Mouse (Mus musculus): Measurements from ENCODE around the gene Smad5. TPM values are rescaled to one million over a fixed set of nuclear protein-coding genes. Genes with fewer than 3 reads are reported as not detected.

The Smad5 gene
- 10 to 100 TPM; 18.1 to 23.1 TPM for total RNA-seq (2021)

- peak; percentile 82 to 85 for DNase-seq (ENCODE audit: low spot score in 2 of 2)
- intact Hi-C loops (cut with DNase I), result no loop called here
Measured at GRCm38 (mm10) chr13:56702469-56703221, at the start of gene Smad5. Gene Smad5, plus strand, starts transcription at chr13:56703010.

- intact Hi-C loops (cut with DNase I), result no loop called here
- DNase-seq (ENCODE audit: low spot score in 2 of 2), result no peak
Measured at GRCm38 (mm10) chr13:56654176-56654575, 48.6 kb upstream of the Smad5 start.

GRCm38 (mm10) chr13:56657946-56658512 lies 44.8 kb upstream of the Smad5 start:
- intact Hi-C loops (cut with DNase I), result loop anchor here (5.0 kb wide), 1 partner anchor 181 kb away; no protein-coding TSS in a partner anchor
- DNase-seq (ENCODE audit: low spot score in 2 of 2), result peak; percentile 39 to 65

GRCm38 (mm10) chr13:56658931-56659330 lies 43.9 kb upstream of the Smad5 start:
- intact Hi-C loops (cut with DNase I), result loop anchor here (5.0 kb wide), 1 partner anchor 182 kb away; no protein-coding TSS in a partner anchor
- DNase-seq (ENCODE audit: low spot score in 2 of 2), result no peak

GRCm38 (mm10) chr13:56661914-56662621 lies 40.7 kb upstream of the Smad5 start:
- intact Hi-C loops (cut with DNase I), result no loop called here
- DNase-seq (ENCODE audit: low spot score in 2 of 2), result peak in 1 of 2 experiments; percentile 6

DNA sequence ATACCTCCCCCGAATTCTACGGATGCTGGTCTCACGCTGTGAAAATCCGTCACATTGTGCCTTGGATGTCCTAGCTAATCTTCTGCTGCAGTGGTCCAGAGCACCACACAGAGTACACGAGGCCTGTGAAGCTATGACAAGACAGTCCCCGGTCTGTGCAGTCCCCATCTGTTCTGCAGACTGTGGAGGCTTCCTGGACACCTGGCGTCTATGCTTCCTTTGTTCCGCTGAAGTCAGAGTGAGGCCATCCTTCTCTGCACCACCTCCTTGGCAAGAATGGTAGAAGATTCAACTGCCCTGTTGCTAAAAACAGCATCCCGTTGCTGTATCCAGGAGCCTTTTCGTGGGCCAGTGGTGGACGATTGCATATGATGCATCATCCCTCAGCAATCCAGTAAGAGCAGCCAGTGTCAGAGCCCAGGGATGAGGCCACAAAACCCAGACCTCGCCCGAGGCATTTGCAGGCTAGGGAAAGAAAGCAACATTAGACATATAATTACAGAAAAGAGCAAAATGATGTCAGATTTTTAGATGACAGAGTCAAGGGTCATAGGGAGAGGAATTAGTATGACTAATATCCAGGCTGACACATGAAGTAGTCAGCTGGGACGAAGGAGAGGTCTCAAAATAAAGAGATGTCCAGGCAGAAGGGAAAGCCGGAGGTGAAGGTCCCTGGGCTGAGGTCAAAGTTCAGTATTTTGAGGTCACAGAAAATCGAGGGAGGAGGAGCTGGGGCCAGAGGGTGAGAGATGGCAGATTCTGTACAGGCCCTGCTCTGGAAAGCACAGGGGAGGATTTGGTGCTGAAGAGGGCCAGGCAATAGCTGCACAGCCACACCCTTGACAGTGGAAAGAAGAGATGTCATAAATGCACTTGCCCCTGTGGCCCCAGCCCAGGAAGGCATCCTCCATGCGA lies 38.3 kb upstream of the Smad5 start:
- no peak for DNase-seq (ENCODE audit: low spot score in 2 of 2)
- intact Hi-C loops (cut with DNase I), result no loop called here

GRCm38 (mm10) chr13:56671206-56671605 lies 31.6 kb upstream of the Smad5 start:
- DNase-seq (ENCODE audit: low spot score in 2 of 2), result peak in 1 of 2 experiments; percentile 16
- intact Hi-C loops (cut with DNase I), result no loop called here

- intact Hi-C loops (cut with DNase I), result no loop called here
- no peak for DNase-seq (ENCODE audit: low spot score in 2 of 2)
Measured at GRCm38 (mm10) chr13:56677731-56678130, 25.1 kb upstream of the Smad5 start.

DNA sequence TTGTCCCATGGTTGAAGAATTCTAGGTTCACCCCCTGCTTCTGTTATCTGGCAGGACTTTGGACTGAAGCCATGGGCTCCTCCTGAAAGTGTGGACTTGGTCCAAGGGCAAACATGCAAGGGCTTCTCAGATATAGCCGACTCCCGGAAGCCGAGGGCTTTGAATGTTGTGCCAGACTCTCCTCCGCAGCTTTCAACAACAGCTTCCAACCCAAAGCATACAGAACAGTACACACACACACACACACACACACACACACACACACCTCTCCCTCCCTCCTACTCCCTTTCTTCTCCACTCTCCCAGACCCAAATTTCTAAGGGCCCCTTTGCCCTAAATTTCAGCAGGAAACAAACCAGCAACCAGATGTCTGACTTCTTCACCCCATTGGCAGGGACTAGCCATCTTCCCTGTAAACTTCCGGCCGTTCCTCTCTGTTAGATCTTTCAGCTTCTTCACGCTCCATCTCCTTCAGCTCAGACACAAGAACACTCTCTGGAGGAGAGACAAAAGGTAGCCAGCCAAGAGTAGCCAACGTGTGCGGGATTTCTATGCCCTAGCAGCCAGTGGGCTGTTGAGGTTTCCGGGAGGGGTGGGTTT lies 24.5 kb upstream of the Smad5 start:
- no peak for DNase-seq (ENCODE audit: low spot score in 2 of 2)
- intact Hi-C loops (cut with DNase I), result no loop called here

DNA sequence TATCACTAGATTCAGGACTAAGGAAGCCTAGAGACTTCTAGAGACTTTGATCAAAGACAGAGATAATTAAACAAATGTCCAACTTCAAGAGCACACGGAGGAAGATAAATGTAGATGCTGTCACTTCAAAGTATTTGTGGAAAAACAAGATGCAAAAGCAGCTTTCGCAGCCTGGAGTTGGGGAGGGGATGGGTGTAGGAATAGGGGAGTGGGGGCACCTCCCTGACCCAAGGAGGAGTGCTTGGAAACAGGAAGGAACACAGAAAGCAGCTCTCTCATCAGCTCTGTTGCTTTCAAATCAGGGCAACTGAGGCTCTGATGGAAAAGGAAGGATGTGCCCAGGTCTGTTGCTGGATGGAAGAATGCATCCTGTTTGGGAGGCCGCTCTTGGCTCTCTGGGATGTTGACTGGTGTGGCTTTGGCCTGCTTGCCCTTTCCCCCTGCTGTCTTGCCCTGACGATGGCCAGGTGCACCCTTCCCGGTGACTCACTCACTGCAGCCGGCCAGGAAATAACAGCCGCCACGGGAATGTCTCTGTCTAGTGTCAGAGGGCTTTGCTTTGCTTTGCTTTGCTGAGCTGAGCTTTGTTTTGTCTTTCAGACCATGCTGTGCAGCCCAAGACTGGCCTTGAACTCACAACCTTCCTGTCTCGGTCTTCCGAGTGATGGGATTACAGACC lies 23.8 kb upstream of the Smad5 start:
- no peak for DNase-seq (ENCODE audit: low spot score in 2 of 2)
- intact Hi-C loops (cut with DNase I), result no loop called here

DNA sequence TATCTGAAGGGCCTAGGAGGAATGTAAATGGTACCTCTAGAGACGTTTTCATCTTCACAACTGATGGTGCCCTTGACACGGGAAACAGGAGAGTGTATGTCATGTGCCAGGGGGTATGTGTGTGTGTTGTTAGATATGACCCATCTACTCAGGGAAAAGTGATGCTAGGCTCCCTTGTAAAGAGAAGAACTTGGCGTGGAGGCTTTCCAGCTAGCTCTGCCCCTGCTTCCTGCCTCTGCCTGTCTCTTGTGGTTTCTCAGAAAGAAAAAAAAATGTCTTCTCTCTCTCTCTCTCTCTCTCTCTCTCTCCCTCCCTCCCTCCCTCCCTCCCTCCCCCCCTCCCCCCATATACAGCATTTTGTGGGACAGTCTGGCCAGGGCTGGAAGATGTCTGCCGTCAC lies 20.9 kb upstream of the Smad5 start:
- intact Hi-C loops (cut with DNase I), result no loop called here
- DNase-seq (ENCODE audit: low spot score in 2 of 2), result no peak

DNA sequence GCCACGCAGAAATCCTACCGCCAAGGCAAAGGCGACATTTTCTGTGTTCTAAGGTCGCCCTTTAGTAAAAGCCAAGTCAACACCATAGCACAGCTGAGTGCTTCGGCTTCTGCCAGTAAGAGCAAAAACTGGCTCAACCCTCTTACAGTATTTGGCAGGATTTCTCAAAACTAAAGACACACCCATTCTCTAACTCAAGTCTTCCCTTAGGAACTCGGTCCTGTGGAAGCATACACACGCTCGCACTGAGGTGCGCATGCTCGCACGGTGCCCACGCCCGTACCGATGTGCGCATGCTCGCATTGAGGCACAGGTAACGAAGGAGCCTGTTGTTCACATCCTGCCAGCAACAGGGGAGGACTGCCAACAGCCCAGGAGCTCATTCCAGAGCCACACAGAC lies 20.5 kb upstream of the Smad5 start:
- DNase-seq (ENCODE audit: low spot score in 2 of 2), result peak; percentile 54 to 72
- intact Hi-C loops (cut with DNase I), result no loop called here

DNA sequence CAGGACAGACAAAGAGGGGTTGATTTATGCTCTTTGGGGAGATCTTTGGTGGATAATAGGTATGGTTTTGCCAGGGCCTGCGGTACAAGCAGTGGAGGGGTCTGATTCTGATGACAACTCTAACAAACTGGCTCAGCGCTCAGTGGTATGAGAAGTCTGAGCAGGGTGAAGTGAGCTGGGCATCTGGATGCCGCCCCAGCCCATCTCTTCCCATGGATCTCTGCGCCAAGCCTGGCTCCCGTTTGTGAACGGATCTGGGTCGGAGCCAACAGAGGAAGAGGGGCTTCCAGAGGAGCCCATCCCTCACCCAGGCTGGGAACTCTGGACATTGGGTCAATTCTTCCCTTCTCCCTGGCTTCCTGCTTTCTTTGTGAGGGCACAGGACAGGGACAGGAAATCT lies 19.5 kb upstream of the Smad5 start:
- intact Hi-C loops (cut with DNase I), result no loop called here
- no peak for DNase-seq (ENCODE audit: low spot score in 2 of 2)

- no peak for DNase-seq (ENCODE audit: low spot score in 2 of 2)
- intact Hi-C loops (cut with DNase I), result no loop called here
Measured at GRCm38 (mm10) chr13:56692011-56692410, 10.8 kb upstream of the Smad5 start.

- intact Hi-C loops (cut with DNase I), result no loop called here
- DNase-seq (ENCODE audit: low spot score in 2 of 2), result peak in 1 of 2 experiments; percentile 19
Measured at GRCm38 (mm10) chr13:56692644-56693043, 10.2 kb upstream of the Smad5 start.

DNA sequence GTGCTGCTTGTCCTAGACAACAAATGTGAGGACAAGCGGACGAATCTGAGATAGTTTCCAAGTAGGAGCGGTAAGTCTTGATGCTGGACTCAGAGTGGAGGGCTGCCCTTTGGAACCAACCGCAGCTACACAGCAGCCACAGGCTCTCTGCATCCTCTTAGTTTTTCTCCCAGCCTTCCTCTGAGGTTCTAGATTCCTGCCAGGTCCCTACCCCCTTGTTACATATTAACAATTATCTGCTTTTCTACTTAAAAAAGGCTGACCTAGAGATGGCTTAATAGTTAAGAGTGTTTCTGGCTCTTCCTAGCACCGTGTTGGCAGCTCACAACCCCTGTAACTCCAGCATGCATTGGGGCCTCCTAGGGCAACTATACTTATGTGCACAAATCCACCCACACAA lies 7.1 kb upstream of the Smad5 start:
- no peak for DNase-seq (ENCODE audit: low spot score in 2 of 2)
- intact Hi-C loops (cut with DNase I), result loop anchor here (5.0 kb wide), 1 partner anchor 87 kb away; no protein-coding TSS in a partner anchor

- intact Hi-C loops (cut with DNase I), result loop anchor here (5.0 kb wide), 1 partner anchor 86 kb away; no protein-coding TSS in a partner anchor
- DNase-seq (ENCODE audit: low spot score in 2 of 2), result no peak
Measured at GRCm38 (mm10) chr13:56696699-56697098, 6.1 kb upstream of the Smad5 start.

DNA sequence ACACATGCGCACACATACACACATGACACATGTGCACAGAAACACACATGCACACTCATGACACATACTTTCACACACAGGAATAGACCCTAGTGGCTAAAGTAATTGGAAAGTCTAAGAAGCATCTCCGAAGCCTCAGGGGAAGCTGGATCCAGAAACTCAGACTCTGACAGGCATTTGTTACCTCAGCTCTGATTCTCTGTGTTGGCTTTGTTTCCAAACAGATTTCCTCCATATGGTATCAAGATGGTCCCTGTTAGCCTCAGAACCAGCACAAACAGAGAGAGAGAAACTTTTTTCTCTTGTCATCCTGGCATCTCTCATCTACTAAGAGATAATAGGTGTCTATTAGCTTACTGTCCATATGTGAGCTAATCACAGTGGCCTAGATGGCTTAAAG lies 5.6 kb upstream of the Smad5 start:
- DNase-seq (ENCODE audit: low spot score in 2 of 2), result no peak
- intact Hi-C loops (cut with DNase I), result loop anchor here (5.0 kb wide), 1 partner anchor 85 kb away; no protein-coding TSS in a partner anchor
